Mouse (Mus musculus): ENCODE data around the gene Tbx18.

Tbx18 gene

DNA sequence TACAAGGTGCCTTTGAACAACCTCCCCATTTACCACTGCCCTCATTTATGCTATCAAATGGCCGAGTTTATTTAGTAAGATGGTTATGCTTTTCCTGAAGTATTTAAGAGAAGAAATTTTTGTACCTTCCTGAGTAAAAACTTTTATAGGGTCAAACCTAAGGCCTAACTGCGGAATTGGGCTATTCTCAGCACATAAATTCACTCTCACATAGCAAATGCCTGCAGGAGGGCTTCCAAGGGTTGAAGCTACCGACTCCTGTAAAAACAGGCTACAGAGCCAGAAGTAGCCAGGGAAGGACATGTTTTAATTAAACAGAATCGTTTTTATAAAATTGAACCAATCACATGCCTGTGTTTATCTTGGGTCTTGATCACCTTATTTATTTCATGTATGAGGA lies 20.7 kb downstream of the Tbx18 start:
- in situ Hi-C loops (cut with MboI, MseI) = no loop called here

DNA sequence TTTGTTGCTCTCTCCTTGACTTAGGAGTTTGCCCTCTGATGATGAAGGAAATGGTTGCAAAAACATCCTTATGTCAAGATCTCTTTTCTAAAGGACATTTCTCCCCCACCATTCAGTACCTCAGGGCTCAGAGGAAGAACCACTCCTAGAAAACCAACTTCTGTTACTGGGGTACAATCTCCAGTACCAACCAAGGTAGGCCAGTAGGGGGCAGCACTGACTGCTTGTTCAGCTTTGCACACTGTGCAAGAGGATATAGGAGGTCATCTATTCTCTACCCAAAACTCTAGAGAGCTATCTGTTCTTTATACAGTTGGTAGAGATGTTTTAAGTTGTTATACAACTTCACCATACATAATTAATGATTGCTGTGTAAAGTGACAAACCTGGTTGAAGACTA lies 22.9 kb downstream of the Tbx18 start:
- in situ Hi-C loops (cut with MboI, MseI) = no loop called here

DNA sequence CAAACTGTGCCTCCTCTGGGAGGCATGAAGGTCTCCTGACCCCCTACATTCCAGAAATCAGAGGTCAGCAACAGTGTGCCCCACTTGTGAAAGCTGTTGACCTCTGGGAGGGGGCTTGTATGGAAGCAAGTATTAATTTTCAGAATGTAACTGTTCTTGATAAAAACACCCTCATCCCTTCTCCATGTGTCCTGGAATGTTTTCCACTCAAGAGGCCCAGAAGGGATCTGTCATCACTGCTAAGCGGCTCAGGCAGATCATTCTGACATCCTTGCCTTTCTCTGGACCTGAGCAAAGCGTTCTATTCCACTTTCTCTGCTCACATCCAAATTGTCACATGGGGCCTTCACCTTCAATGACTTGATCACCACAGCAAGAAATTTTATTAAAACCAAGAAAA lies 28.8 kb downstream of the Tbx18 start:
- in situ Hi-C loops (cut with MboI, MseI) = no loop called here

DNA sequence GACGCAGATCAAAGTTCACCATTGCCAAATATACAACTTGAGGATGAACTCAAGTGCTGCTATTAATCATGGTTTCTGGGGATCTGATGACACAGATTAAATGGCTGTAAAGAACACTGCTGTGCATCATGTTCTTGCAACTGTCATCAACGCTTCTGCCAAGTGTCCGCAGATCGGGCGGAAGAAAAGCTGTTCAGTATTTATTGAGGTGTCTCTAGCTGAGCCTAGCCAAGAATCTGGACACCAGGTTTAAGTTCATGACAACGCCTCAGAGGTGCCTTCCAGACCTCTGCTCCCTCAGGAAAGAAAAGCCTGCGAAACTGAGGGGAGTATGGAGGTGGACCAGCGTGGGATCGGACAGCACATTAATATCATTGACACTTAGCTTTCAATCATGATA lies 44.1 kb downstream of the Tbx18 start:
- in situ Hi-C loops (cut with MboI, MseI) = no loop called here

DNA sequence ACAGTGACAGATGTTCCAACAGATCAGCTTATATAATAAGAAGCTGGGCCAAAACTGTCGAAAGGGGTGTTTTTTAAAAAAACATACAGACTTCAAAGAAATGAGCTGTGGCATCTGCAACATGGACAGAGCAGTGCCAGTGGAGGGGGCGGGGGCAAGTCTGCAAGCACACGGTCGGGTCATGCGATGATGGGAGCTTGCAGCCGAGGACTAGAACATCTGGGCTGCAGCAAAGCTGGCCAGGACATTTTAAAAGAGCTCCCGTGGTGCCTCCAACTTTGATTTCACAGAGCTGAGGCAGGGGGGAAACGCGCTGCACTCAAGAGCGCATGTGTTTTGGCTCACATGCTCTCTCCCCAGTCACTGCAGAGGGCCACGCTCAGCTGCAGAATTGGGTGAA lies 48.8 kb downstream of the Tbx18 start:
- in situ Hi-C loops (cut with MboI, MseI) = no loop called here

Data from regulatory T cell (primary cell).